Mouse (Mus musculus) cortical plate, adult 2 months (tissue): ENCODE data around the gene Itgb1.

ENCODE experiments used
- CTCF ChIP-seq: fragments of 200-500 bp; IDR thresholded peaks from 2 replicates; pipeline ENCODE4 v1.5.1; 2011; ENCODE audit warnings: mild to moderate bottlenecking, control low read depth, low read length; ENCODE audit not compliant: insufficient read depth; ENCODE audit errors: extremely low read depth
- POLR2A ChIP-seq: fragments of 200-500 bp; IDR thresholded peaks from 2 replicates; pipeline ENCODE4 v1.6.1; 2011; ENCODE audit warnings: mild to moderate bottlenecking, low read length, control low read depth; ENCODE audit not compliant: insufficient read depth; ENCODE audit errors: extremely low read depth

DNA sequence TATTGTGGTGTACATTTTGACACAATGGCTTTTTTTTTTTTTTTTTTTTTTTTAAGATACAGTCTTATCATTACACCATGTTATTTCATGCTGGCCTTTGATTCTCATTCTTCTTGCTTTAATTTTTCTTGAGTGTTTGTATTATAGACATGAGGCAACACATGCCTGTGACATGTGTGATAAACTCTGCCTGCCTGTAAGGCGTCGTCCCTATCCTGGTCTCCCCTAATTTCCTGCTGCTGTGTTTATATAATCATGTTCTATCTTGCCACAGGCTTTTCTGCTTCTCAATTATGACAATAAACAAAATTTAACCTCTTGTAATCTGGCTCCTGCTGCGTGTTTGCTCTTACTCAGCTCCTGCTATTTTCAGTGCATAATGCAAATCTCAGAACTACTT, 12.5 kb downstream of the Itgb1 start:
- TF ChIP-seq POLR2A (no peak), CTCF (no peak)
